ENCODE assay signal across 8 mouse cellular contexts in genomic region chr14:18893121-18893946, GRCm38 (mm10). TPM values are rescaled to one million over a fixed set of nuclear protein-coding genes. Genes with fewer than 3 reads are reported as not detected.
DNase-seq lines count a peak whose midpoint lies in the region; ATAC-seq lines count a peak whose summit lies in the region.

No protein-coding gene starts in this region.

- ATAC-seq in midbrain, embryonic 11.5 days (ENCODE audit: low FRiP score) = peak; percentile 94
- no peak for ATAC-seq in erythroid progenitor cell, adult 5-6 weeks (replicated peaks; ENCODE audit: low FRiP score, poor library complexity, severe bottlenecking)

- H3K9me3 ChIP-seq in midbrain, embryonic 11.5 days (ENCODE audit: control insufficient read depth, low read length) = no peaks in the 10 kb centered on the region

- no peaks in the 10 kb centered on the region for H3K27me3 ChIP-seq in midbrain, embryonic 11.5 days (ENCODE audit: control insufficient read depth, insufficient read depth, low read length)

- H3K9ac ChIP-seq in midbrain, embryonic 11.5 days (ENCODE audit: low read length) = peak overlapping the region; percentile 86

- peak overlapping the region; percentile 66 for H3K4me2 ChIP-seq in midbrain, embryonic 11.5 days

- intact Hi-C loops in left cerebral cortex, postnatal 4 days (cut with DNase I) = no loop called here

- peak overlapping the region; percentile 76 for H3K4me3 ChIP-seq in midbrain, embryonic 11.5 days (ENCODE audit: low read depth, low read length)

- H3K4me1 ChIP-seq in midbrain, embryonic 11.5 days (ENCODE audit: control insufficient read depth, insufficient read depth, low read length) = peaks cover 2% of the 10 kb centered on the region; the same call in 1 of the 2 replicates

- peak; percentile 97 for DNase-seq in adrenal gland, postnatal 14 days
- peak; percentile 88 for DNase-seq in embryo, embryonic 9.5 days (ENCODE audit: extremely low spot score)
- DNase-seq in heart, adult 11 months = peak; percentile 100
- peak; percentile 91 for DNase-seq in kidney, adult 11 months
- DNase-seq in left cerebral cortex, postnatal 4 days = peak; percentile 95
- DNase-seq in midbrain, embryonic 11.5 days (ENCODE audit: low spot score, missing footprints) = peak; percentile 99
- peak; percentile 81 for DNase-seq in skeletal muscle tissue, adult 2 months (ENCODE audit: low read depth, low spot score)

- H3K27ac ChIP-seq in midbrain, embryonic 11.5 days (ENCODE audit: low read depth, low read length) = no peak overlapping the region

- under 1% methylated on average over 62 of the region's 116 CpGs for WGBS in midbrain, embryonic 11.5 days

- no peaks in the 10 kb centered on the region for H3K36me3 ChIP-seq in midbrain, embryonic 11.5 days (ENCODE audit: control insufficient read depth, insufficient read depth, low read length)

RNA-seq across cellular contexts. Expression of gene Ube2e2, which starts 0.7 kb away (rescaled TPM):
- total RNA-seq in adrenal gland, postnatal 14 days (2021) = 42.1 and 42.6 TPM in 2 replicates
- 100 to 1,000 TPM; 147 to 155 TPM for total RNA-seq in left cerebral cortex, postnatal 4 days (2021)
- 55.9 and 59.8 TPM in 2 replicates for polyA plus RNA-seq in midbrain, embryonic 11.5 days (2014; fragmentation: Nextera tagmentation; extraction: Ambion mirVana)
- total RNA-seq in erythroid progenitor cell, adult 5-6 weeks (2015; ENCODE audit: low replicate concordance) = not detected in 2 replicates
- total RNA-seq in erythroid progenitor cell, adult 5-6 weeks (2017; ENCODE audit: low replicate concordance) = not detected in 2 replicates

Comparison
In these comparisons a context has a peak if more than half of its experiments do, and no peak if none do; other contexts are left out.
1. RNA of gene Ube2e2, which starts 0.7 kb away (total RNA-seq): 147 to 155 TPM in left cerebral cortex, postnatal 4 days and 42.1 to 42.6 TPM in adrenal gland, postnatal 14 days; not detected in erythroid progenitor cell, adult 5-6 weeks; every median in the first group is over 10 times any median in the second.
2. Peak in every context shown above with its lines, with median percentiles within 50 percentile points of each other: DNase-seq.